Mouse (Mus musculus) hindbrain, embryonic 10.5 days (tissue): ENCODE measurements around the gene Golga2. TPM values are rescaled to one million over a fixed set of nuclear protein-coding genes. Genes with fewer than 3 reads are reported as not detected.

ENCODE experiments used
- polyA plus RNA-seq: library from polyadenylated mRNA; unstranded; fragments of >200 nt; fragmentation: Nextera tagmentation; extraction: Ambion mirVana; gene quantifications from 2 replicates; pipeline ENCODE4 v1.2.1, GENCODE M21; 2016

The Golga2 gene
- polyA plus RNA-seq, 1 experiment from 2014 or later: 22.6 TPM

Other genes with a start within 250 kb of the Golga2 start
- 1.5 and 2.2 TPM in 2 replicates for gene Fam78a, start 202.5 kb upstream of the Golga2 start, polyA plus RNA-seq
- gene Plpp7, start 191.9 kb upstream of the Golga2 start, polyA plus RNA-seq: 7.6 and 7.9 TPM in 2 replicates
- gene Prrc2b, start 136.3 kb upstream of the Golga2 start, polyA plus RNA-seq: 55.6 and 68.9 TPM in 2 replicates
- 27.1 and 27.2 TPM in 2 replicates for gene Pomt1, start 50.8 kb upstream of the Golga2 start, polyA plus RNA-seq
- 77.2 and 83.0 TPM in 2 replicates for gene Uck1, start 27.2 kb upstream of the Golga2 start, polyA plus RNA-seq
- gene Swi5, start 691 bp downstream of the Golga2 start, polyA plus RNA-seq: 488 and 544 TPM in 2 replicates
- gene Ciz1, start 64.9 kb downstream of the Golga2 start, polyA plus RNA-seq: 56.3 and 69.4 TPM in 2 replicates
- 12.3 and 17.0 TPM in 2 replicates for gene Dnm1, start 66.0 kb downstream of the Golga2 start, polyA plus RNA-seq
- 41.4 and 66.7 TPM in 2 replicates for gene 1110008P14Rik, start 94.6 kb downstream of the Golga2 start, polyA plus RNA-seq
- gene Lcn2, start 100.9 kb downstream of the Golga2 start, polyA plus RNA-seq: not detected in 2 replicates
- 26.3 and 32.3 TPM in 2 replicates for gene Ptges2, start 108.5 kb downstream of the Golga2 start, polyA plus RNA-seq
- 6.0 and 6.4 TPM in 2 replicates for gene Naif1, start 163.1 kb downstream of the Golga2 start, polyA plus RNA-seq
- gene Slc25a25, start 164.1 kb downstream of the Golga2 start, polyA plus RNA-seq: 28.8 and 34.4 TPM in 2 replicates
- gene Fam102a, start 247.9 kb downstream of the Golga2 start, polyA plus RNA-seq: 10.9 and 11.0 TPM in 2 replicates